Mouse (Mus musculus) skeletal muscle tissue, postnatal 0 days (tissue): ENCODE results near the gene Slc43a1. TPM values are rescaled to one million over a fixed set of nuclear protein-coding genes. Genes with fewer than 3 reads are reported as not detected.

Source experiments
- polyA plus RNA-seq: library from polyadenylated mRNA; unstranded; fragments of >200 nt; fragmentation: Nextera tagmentation; extraction: Ambion mirVana; gene quantifications from 2 replicates; pipeline ENCODE4 v1.2.1, GENCODE M21; 2015

Gene Slc43a1
- polyA plus RNA-seq = 7.4 and 10.3 TPM in 2 replicates

GRCm38 (mm10) chr2:84838593-84838949 lies at the start of gene Slc43a1:
Gene Slc43a1, plus strand, starts transcription at chr2:84838850.

GRCm38 (mm10) chr2:84798493-84798921 lies 40.1 kb upstream of the Slc43a1 start, which contains the start of gene Ube2l6:
Gene Ube2l6, plus strand, starts transcription at chr2:84798828.

GRCm38 (mm10) chr2:84822552-84822951 lies 16.1 kb upstream of the Slc43a1 start, which contains the start of gene Smtnl1:
Gene Smtnl1, minus strand, starts transcription at chr2:84822652.

GRCm38 (mm10) chr2:84826488-84827282 lies 12.0 kb upstream of the Slc43a1 start, which contains the start of gene Timm10:
Gene Timm10, plus strand, starts transcription at chr2:84826997.

GRCm38 (mm10) chr2:84886234-84886731 lies 47.6 kb downstream of the Slc43a1 start, which contains the start of gene Rtn4rl2:
Gene Rtn4rl2, minus strand, starts transcription at chr2:84886710.

Other genes with a start within 250 kb of the Slc43a1 start
- 21.5 and 22.2 TPM in 2 replicates for gene Ctnnd1, start 188.1 kb upstream of the Slc43a1 start, polyA plus RNA-seq
- 0.05 and 0.08 TPM in 2 replicates for gene Btbd18, start 179.8 kb upstream of the Slc43a1 start, polyA plus RNA-seq
- 60.9 and 74.7 TPM in 2 replicates for gene Selenoh, start 168.1 kb upstream of the Slc43a1 start, polyA plus RNA-seq
- not detected in 2 replicates for gene Gm28635, start 160.8 kb upstream of the Slc43a1 start, polyA plus RNA-seq
- gene Med19, start 160.4 kb upstream of the Slc43a1 start, polyA plus RNA-seq = 12.2 and 14.2 TPM in 2 replicates
- 55.8 and 69.9 TPM in 2 replicates for gene Tmx2, start 159.7 kb upstream of the Slc43a1 start, polyA plus RNA-seq
- gene Zdhhc5, start 123.7 kb upstream of the Slc43a1 start, polyA plus RNA-seq = 13.4 and 17.7 TPM in 2 replicates
- gene Clp1, start 111.5 kb upstream of the Slc43a1 start, polyA plus RNA-seq = 10.5 and 12.6 TPM in 2 replicates
- gene Ypel4, start 104.8 kb upstream of the Slc43a1 start, polyA plus RNA-seq = 1.5 and 1.6 TPM in 2 replicates
- 1.8 and 2.0 TPM in 2 replicates for gene Gm19426, start 95.2 kb upstream of the Slc43a1 start, polyA plus RNA-seq
- gene Serping1, start 63.4 kb upstream of the Slc43a1 start, polyA plus RNA-seq = 64.7 and 70.4 TPM in 2 replicates
- gene Ube2l6, start 40.0 kb upstream of the Slc43a1 start, polyA plus RNA-seq = 20.2 and 24.6 TPM in 2 replicates
- gene Smtnl1, start 16.2 kb upstream of the Slc43a1 start, polyA plus RNA-seq = 106 and 109 TPM in 2 replicates
- 67.6 and 83.8 TPM in 2 replicates for gene Timm10, start 11.9 kb upstream of the Slc43a1 start, polyA plus RNA-seq
- 0.45 TPM in 2 replicates for gene Rtn4rl2, start 47.9 kb downstream of the Slc43a1 start, polyA plus RNA-seq
- gene Slc43a3, start 97.7 kb downstream of the Slc43a1 start, polyA plus RNA-seq = 14.5 and 20.2 TPM in 2 replicates
- not detected in 2 replicates for gene Prg2, start 141.6 kb downstream of the Slc43a1 start, polyA plus RNA-seq
- not detected in 2 replicates for gene Prg3, start 149.4 kb downstream of the Slc43a1 start, polyA plus RNA-seq
- 64.4 and 71.4 TPM in 2 replicates for gene Ssrp1, start 198.4 kb downstream of the Slc43a1 start, polyA plus RNA-seq
- gene P2rx3, start 198.6 kb downstream of the Slc43a1 start, polyA plus RNA-seq = 0.37 and 0.56 TPM in 2 replicates
- gene Tnks1bp1, start 209.2 kb downstream of the Slc43a1 start, polyA plus RNA-seq = 14.3 and 18.4 TPM in 2 replicates